21 mouse cellular contexts compared by ENCODE assay signal in genomic region chr2:91087453-91087852, GRCm38 (mm10). TPM values are rescaled to one million over a fixed set of nuclear protein-coding genes. Genes with fewer than 3 reads are reported as not detected.
DNase-seq lines count a peak whose midpoint lies in the region; ATAC-seq lines count a peak whose summit lies in the region.
"Had no signal": no experiment of that assay in that cellular context is flagged by ENCODE, and none has a peak within 500 bp of the region (broad histone marks: within the 10 kb centered on the region; RNA-seq: fewer than 3 reads in every experiment).

No protein-coding gene starts in this region.

- no peak overlapping the region for H3K4me3 ChIP-seq in liver, embryonic 13.5 days (replicated peaks)
- no peak overlapping the region for H3K4me3 ChIP-seq in liver, embryonic 12.5 days
- H3K4me3 ChIP-seq in megakaryocyte, embryonic 14.5 days (replicated peaks), result peak overlapping the region; percentile 65
- H3K4me3 ChIP-seq: embryonic facial prominence, embryonic 13.5 days; forebrain, embryonic 15.5 days; heart, embryonic 13.5 days; hindbrain, embryonic 13.5 days; intestine, embryonic 15.5 days; midbrain, embryonic 13.5 days; neural tube, embryonic 15.5 days; stomach, embryonic 15.5 days had no signal

- ATAC-seq in liver, embryonic 13.5 days (ENCODE audit: low read depth), result no peak
- ATAC-seq in liver, embryonic 12.5 days, result no peak
- peak; percentile 16 for ATAC-seq in common myeloid progenitor, adult 5-6 weeks (replicated peaks; ENCODE audit: low read depth, poor library complexity, severe bottlenecking)
- ATAC-seq in megakaryocyte-erythroid progenitor cell, adult 5-6 weeks (replicated peaks; ENCODE audit: low FRiP score, low TSS enrichment, poor library complexity, severe bottlenecking), result no peak
- ATAC-seq: forebrain, embryonic 15.5 days; intestine, embryonic 15.5 days; midbrain, embryonic 13.5 days had no signal

- DNase-seq in liver, embryonic 13.5 days, result no peak
- DNase-seq in CD4-positive helper T cell, adult 2 months (ENCODE audit: low read depth, low spot score), result peak; percentile 53
- no peak for DNase-seq in ovary, adult 18-20 months (ENCODE audit: low spot score)
- DNase-seq in right cerebral cortex, adult 18-20 months, result no peak
- DNase-seq: adrenal gland, adult 2 months; cerebellum, adult 9-11 months; lung, adult 2 months; thymus, adult 2 months had no signal

- no peak overlapping the region for H3K4me2 ChIP-seq in liver, embryonic 13.5 days
- no peak overlapping the region for H3K4me2 ChIP-seq in liver, embryonic 12.5 days
- H3K4me2 ChIP-seq: embryonic facial prominence, embryonic 13.5 days; forebrain, embryonic 15.5 days; heart, embryonic 13.5 days; hindbrain, embryonic 13.5 days; intestine, embryonic 15.5 days; midbrain, embryonic 13.5 days; neural tube, embryonic 15.5 days; stomach, embryonic 15.5 days had no signal

- no peaks in the 10 kb centered on the region for H3K9me3 ChIP-seq in liver, embryonic 13.5 days (replicated peaks)
- no peaks in the 10 kb centered on the region for H3K9me3 ChIP-seq in liver, embryonic 12.5 days (replicated peaks)
- H3K9me3 ChIP-seq in megakaryocyte, embryonic 14.5 days, result no peaks in the 10 kb centered on the region
- H3K9me3 ChIP-seq: embryonic facial prominence, embryonic 13.5 days; forebrain, embryonic 15.5 days; heart, embryonic 13.5 days; hindbrain, embryonic 13.5 days; intestine, embryonic 15.5 days; midbrain, embryonic 13.5 days; neural tube, embryonic 15.5 days; stomach, embryonic 15.5 days had no signal

- 0 out of 2 replicates have a peak overlapping the region, but pooled peaks have one; percentile 26 for H3K27ac ChIP-seq in liver, embryonic 13.5 days
- no peak overlapping the region for H3K27ac ChIP-seq in liver, embryonic 12.5 days
- H3K27ac ChIP-seq: embryonic facial prominence, embryonic 13.5 days; forebrain, embryonic 15.5 days; heart, embryonic 13.5 days; hindbrain, embryonic 13.5 days; intestine, embryonic 15.5 days; midbrain, embryonic 13.5 days; neural tube, embryonic 15.5 days; stomach, embryonic 15.5 days had no signal

- H3K9ac ChIP-seq in liver, embryonic 13.5 days, result no peak overlapping the region
- no peak overlapping the region for H3K9ac ChIP-seq in liver, embryonic 12.5 days
- H3K9ac ChIP-seq: embryonic facial prominence, embryonic 13.5 days; forebrain, embryonic 15.5 days; heart, embryonic 13.5 days; hindbrain, embryonic 13.5 days; intestine, embryonic 15.5 days; midbrain, embryonic 13.5 days; neural tube, embryonic 15.5 days; stomach, embryonic 15.5 days had no signal

- WGBS in liver, embryonic 13.5 days (ENCODE audit: insufficient replicate concordance), result 59% methylated on average over 9 of the region's 9 CpGs
- WGBS in liver, embryonic 12.5 days (ENCODE audit: insufficient replicate concordance), result 58% methylated on average over 9 of the region's 9 CpGs

- peaks cover 43% of the 10 kb centered on the region for H3K4me1 ChIP-seq in liver, embryonic 13.5 days (replicated peaks)
- peaks cover 49% of the 10 kb centered on the region for H3K4me1 ChIP-seq in liver, embryonic 12.5 days
- H3K4me1 ChIP-seq in megakaryocyte, embryonic 14.5 days, result peaks cover 97% of the 10 kb centered on the region
- H3K4me1 ChIP-seq: embryonic facial prominence, embryonic 13.5 days; forebrain, embryonic 15.5 days; hindbrain, embryonic 13.5 days; intestine, embryonic 15.5 days; midbrain, embryonic 13.5 days; neural tube, embryonic 15.5 days; stomach, embryonic 15.5 days had no signal

- H3K36me3 ChIP-seq in liver, embryonic 13.5 days, result no peaks in the 10 kb centered on the region
- no peaks in the 10 kb centered on the region for H3K36me3 ChIP-seq in liver, embryonic 12.5 days
- H3K36me3 ChIP-seq in megakaryocyte, embryonic 14.5 days (replicated peaks; ENCODE audit: low read length), result peaks cover 6% of the 10 kb centered on the region
- H3K36me3 ChIP-seq: embryonic facial prominence, embryonic 13.5 days; forebrain, embryonic 15.5 days; heart, embryonic 13.5 days; hindbrain, embryonic 13.5 days; intestine, embryonic 15.5 days; midbrain, embryonic 13.5 days; neural tube, embryonic 15.5 days; stomach, embryonic 15.5 days had no signal

- H3K27me3 ChIP-seq in liver, embryonic 13.5 days, result 0 out of 2 replicates have a peak, but pooled peaks cover 4% of the 10 kb centered on the region
- H3K27me3 ChIP-seq in liver, embryonic 12.5 days (replicated peaks), result no peaks in the 10 kb centered on the region
- H3K27me3 ChIP-seq in megakaryocyte, embryonic 14.5 days (replicated peaks), result no peaks in the 10 kb centered on the region
- H3K27me3 ChIP-seq: embryonic facial prominence, embryonic 13.5 days; forebrain, embryonic 15.5 days; hindbrain, embryonic 13.5 days; intestine, embryonic 15.5 days; midbrain, embryonic 13.5 days; neural tube, embryonic 15.5 days; stomach, embryonic 15.5 days had no signal

RNA-seq across cellular contexts. Expression of gene Spi1, which starts 5.3 kb away (rescaled TPM):
- 14.1 and 15.1 TPM in 2 replicates for polyA plus RNA-seq in liver, embryonic 13.5 days (2015; fragmentation: Nextera tagmentation; extraction: Ambion mirVana)
- 16.8 and 18.5 TPM in 2 replicates for polyA plus RNA-seq in liver, embryonic 12.5 days (2016; fragmentation: Nextera tagmentation; extraction: Ambion mirVana)
- 64.4 and 74.3 TPM in 2 replicates for total RNA-seq in common myeloid progenitor, adult 5-6 weeks (2017)
- 24.1 and 123 TPM in 2 replicates for polyA plus RNA-seq in megakaryocyte, embryonic 14.5 days (2012; ENCODE audit: insufficient read depth, low replicate concordance)
- total RNA-seq in megakaryocyte-erythroid progenitor cell, adult 5-6 weeks (2014; fragmentation: Nextera tagmentation), result 5.9 and 10.4 TPM in 2 replicates
- total RNA-seq in megakaryocyte-erythroid progenitor cell, adult 5-6 weeks (2017), result 3.7 and 8.8 TPM in 2 replicates

RNA-seq across cellular contexts. Expression of gene Slc39a13, which starts 17.2 kb away (rescaled TPM):
- 10.6 and 10.9 TPM in 2 replicates for polyA plus RNA-seq in liver, embryonic 13.5 days (2015; fragmentation: Nextera tagmentation; extraction: Ambion mirVana)
- polyA plus RNA-seq in liver, embryonic 12.5 days (2016; fragmentation: Nextera tagmentation; extraction: Ambion mirVana), result 15.1 and 15.3 TPM in 2 replicates
- total RNA-seq in common myeloid progenitor, adult 5-6 weeks (2017), result 8.9 and 10.7 TPM in 2 replicates
- polyA plus RNA-seq in megakaryocyte, embryonic 14.5 days (2012; ENCODE audit: insufficient read depth, low replicate concordance), result 28.0 and 30.3 TPM in 2 replicates
- total RNA-seq in megakaryocyte-erythroid progenitor cell, adult 5-6 weeks (2014; fragmentation: Nextera tagmentation), result 18.9 and 21.3 TPM in 2 replicates
- 6.4 and 10.6 TPM in 2 replicates for total RNA-seq in megakaryocyte-erythroid progenitor cell, adult 5-6 weeks (2017)

RNA-seq across cellular contexts. Expression of gene Mybpc3, which starts 30.5 kb away (rescaled TPM):
- polyA plus RNA-seq in liver, embryonic 13.5 days (2015; fragmentation: Nextera tagmentation; extraction: Ambion mirVana), result 0.14 and 0.95 TPM in 2 replicates
- 0.23 and 0.39 TPM in 2 replicates for polyA plus RNA-seq in liver, embryonic 12.5 days (2016; fragmentation: Nextera tagmentation; extraction: Ambion mirVana)
- total RNA-seq in common myeloid progenitor, adult 5-6 weeks (2017), result 0.09 and 0.15 TPM in 2 replicates
- 0.20 TPM in 1 of 2 replicates, not detected in the other for polyA plus RNA-seq in megakaryocyte, embryonic 14.5 days (2012; ENCODE audit: insufficient read depth, low replicate concordance)
- total RNA-seq in megakaryocyte-erythroid progenitor cell, adult 5-6 weeks (2014; fragmentation: Nextera tagmentation), result not detected in 2 replicates
- total RNA-seq in megakaryocyte-erythroid progenitor cell, adult 5-6 weeks (2017), result 0.42 TPM in 1 of 2 replicates, not detected in the other
- polyA plus RNA-seq: adrenal gland, adult 2 months; forebrain, embryonic 15.5 days; kidney, embryonic 14.5 days; midbrain, embryonic 13.5 days; neural tube, embryonic 15.5 days had no signal

RNA-seq across cellular contexts. Expression of gene Psmc3, which starts 33.6 kb away (rescaled TPM):
- polyA plus RNA-seq in liver, embryonic 13.5 days (2015; fragmentation: Nextera tagmentation; extraction: Ambion mirVana), result 188 and 213 TPM in 2 replicates
- polyA plus RNA-seq in liver, embryonic 12.5 days (2016; fragmentation: Nextera tagmentation; extraction: Ambion mirVana), result 220 and 223 TPM in 2 replicates
- total RNA-seq in common myeloid progenitor, adult 5-6 weeks (2017), result 227 and 246 TPM in 2 replicates
- 29.3 and 127 TPM in 2 replicates for polyA plus RNA-seq in megakaryocyte, embryonic 14.5 days (2012; ENCODE audit: insufficient read depth, low replicate concordance)
- 172 and 200 TPM in 2 replicates for total RNA-seq in megakaryocyte-erythroid progenitor cell, adult 5-6 weeks (2014; fragmentation: Nextera tagmentation)
- 297 and 355 TPM in 2 replicates for total RNA-seq in megakaryocyte-erythroid progenitor cell, adult 5-6 weeks (2017)

RNA-seq across cellular contexts. Expression of gene Rapsn, which starts 52.0 kb away (rescaled TPM):
- polyA plus RNA-seq in liver, embryonic 13.5 days (2015; fragmentation: Nextera tagmentation; extraction: Ambion mirVana), result 0.69 and 1.00 TPM in 2 replicates
- 0.57 and 0.94 TPM in 2 replicates for polyA plus RNA-seq in liver, embryonic 12.5 days (2016; fragmentation: Nextera tagmentation; extraction: Ambion mirVana)
- total RNA-seq in common myeloid progenitor, adult 5-6 weeks (2017), result 3.9 and 5.0 TPM in 2 replicates
- 6.0 and 10.3 TPM in 2 replicates for polyA plus RNA-seq in megakaryocyte, embryonic 14.5 days (2012; ENCODE audit: insufficient read depth, low replicate concordance)
- not detected in 2 replicates for total RNA-seq in megakaryocyte-erythroid progenitor cell, adult 5-6 weeks (2014; fragmentation: Nextera tagmentation)
- 0.80 TPM in 1 of 2 replicates, not detected in the other for total RNA-seq in megakaryocyte-erythroid progenitor cell, adult 5-6 weeks (2017)
